Mouse (Mus musculus): ENCODE measurements around the gene Adamtsl1.

DNA sequence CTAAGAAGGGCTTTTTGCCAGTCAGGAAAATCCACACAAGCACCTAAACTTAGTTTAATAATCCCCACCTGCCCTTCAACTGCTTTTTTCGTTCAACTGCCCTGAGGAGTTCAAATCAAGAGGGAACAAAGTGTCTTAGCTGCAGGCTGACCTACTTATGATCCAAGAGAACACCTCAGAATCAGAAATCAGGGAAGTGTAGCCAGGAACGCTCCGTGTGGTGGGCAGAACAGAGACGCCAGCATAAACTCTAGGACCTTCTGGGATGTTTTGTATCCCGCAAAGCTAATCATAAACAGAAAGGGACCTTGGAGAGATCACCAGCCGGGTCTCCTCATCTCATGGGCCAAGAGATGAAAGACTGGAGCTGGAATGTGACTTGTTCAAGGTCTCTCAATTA is 663.5 kb downstream of the Adamtsl1 start:
- TF ChIP-seq CTCF (IDR thresholded peaks at IDR 0.05) (no peak), EP300 (IDR thresholded peaks at IDR 0.05) (no peak)
